Mouse (Mus musculus): ENCODE data around the gene Pdcd5. TPM values are rescaled to one million over a fixed set of nuclear protein-coding genes. Genes with fewer than 3 reads are reported as not detected.

Gene Pdcd5
- total RNA-seq (2022), result 10 to 100 TPM; 50.1 to 63.9 (median 55.4) TPM

DNA sequence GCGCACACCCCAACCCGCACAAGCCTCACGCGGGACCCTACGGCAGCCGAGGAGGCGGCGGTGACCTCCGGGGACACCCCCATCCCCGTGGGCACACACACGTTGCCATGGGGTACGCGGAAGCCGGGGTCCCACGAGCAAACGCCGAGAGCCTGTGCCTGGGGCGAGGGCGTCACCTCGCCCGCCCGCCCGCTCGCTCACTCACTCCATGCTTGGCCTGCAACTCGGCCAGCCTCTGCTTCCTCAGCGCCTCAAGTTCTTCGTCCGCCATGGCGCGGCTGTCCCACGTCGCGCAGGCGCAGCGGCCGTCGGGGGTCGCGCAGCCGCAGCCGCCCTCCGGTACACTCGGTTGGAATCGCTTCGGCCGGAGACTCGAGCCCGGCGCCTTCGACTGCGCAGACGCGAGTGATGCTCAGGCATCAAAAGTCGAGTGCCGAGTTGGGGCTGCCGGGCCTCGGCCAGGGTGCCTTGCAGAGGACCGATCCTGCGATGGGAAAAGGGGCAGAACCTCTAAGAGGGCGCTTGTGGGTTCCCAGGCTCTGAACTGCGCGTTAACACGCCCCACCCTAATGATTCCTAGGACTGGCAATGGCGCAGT is at the start of gene Pdcd5:
Gene Pdcd5, minus strand, starts transcription at position 421 of the 598 bp plus-strand sequence.
- DNase-seq (ENCODE audit: low spot score in 2 of 2), result peak; percentile 95 to 98

DNA sequence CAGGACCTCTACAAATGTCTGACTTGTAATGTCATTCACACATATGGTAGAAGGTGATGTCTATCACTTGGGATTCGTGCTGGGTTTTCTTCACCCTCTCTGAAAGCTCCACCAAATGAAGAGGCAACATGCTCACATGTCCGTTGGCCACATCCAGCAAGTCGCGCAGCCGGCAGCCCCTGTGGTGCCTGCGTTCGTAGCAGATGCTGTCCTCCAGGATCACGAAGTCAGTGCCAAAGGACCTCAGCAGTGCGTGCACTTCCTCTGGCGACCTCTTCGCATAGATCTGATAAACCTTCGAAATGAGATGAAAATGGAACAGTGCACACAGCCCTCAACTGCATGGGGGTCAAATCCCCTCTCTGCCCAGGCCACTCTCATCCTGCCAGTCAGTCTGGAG is 45.3 kb upstream of the Pdcd5 start:
- DNase-seq (ENCODE audit: low spot score in 2 of 2), result no peak

DNA sequence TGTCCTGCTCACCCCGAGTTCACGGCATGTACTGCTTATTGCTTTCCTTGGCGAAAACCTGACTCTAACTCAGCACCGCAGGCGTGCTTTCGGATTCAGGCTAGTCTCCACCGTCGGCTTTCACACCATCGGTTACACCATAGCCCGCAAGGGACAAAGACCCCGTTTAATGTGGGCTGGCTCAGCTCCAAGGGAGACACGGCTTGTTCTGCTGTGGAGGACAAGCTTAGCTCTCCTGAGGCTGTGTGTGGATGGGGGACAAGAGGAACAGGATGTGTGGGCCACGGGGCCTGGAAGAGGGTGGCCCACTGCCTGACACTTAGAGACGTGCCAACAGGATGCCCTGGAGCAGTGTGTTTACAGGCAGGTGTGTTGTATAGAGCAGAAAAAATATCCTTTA is 44.8 kb upstream of the Pdcd5 start:
- DNase-seq (ENCODE audit: low spot score in 2 of 2), result no peak

GRCm38 (mm10) chr7:35688781-35689349 is 41.5 kb upstream of the Pdcd5 start:
- no peak for DNase-seq (ENCODE audit: low spot score in 2 of 2)

- no peak for DNase-seq (ENCODE audit: low spot score in 2 of 2)
Measured at GRCm38 (mm10) chr7:35688276-35688675, 41.0 kb upstream of the Pdcd5 start.

GRCm38 (mm10) chr7:35687229-35687628 is 39.9 kb upstream of the Pdcd5 start:
- DNase-seq (ENCODE audit: low spot score in 2 of 2), result no peak

- peak in 1 of 2 experiments; percentile 52 for DNase-seq (ENCODE audit: low spot score in 2 of 2)
Measured at GRCm38 (mm10) chr7:35686756-35687155, 39.4 kb upstream of the Pdcd5 start.

DNA sequence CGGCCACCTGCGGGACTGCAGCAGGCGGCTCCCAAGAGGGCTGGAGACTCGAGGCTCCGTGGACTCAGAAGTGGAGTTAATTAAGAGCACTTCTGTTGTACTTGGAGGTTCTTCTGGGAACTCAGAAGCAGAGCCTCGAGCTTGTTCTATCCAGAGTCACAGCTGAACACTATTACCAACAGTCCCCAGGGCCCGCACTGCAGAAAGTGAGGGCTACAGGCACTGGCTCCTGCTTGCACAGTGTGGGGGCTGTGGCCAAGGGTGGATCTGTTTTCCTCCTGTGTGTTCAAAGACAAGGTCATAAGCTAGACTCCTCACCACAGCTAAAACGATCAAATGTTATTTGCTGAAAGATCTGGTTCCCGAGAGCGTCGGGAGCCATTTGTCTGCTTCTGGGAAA is 38.9 kb upstream of the Pdcd5 start:
- no peak for DNase-seq (ENCODE audit: low spot score in 2 of 2)

GRCm38 (mm10) chr7:35683409-35684122 is 36.2 kb upstream of the Pdcd5 start:
- no peak for DNase-seq (ENCODE audit: low spot score in 2 of 2)

DNA sequence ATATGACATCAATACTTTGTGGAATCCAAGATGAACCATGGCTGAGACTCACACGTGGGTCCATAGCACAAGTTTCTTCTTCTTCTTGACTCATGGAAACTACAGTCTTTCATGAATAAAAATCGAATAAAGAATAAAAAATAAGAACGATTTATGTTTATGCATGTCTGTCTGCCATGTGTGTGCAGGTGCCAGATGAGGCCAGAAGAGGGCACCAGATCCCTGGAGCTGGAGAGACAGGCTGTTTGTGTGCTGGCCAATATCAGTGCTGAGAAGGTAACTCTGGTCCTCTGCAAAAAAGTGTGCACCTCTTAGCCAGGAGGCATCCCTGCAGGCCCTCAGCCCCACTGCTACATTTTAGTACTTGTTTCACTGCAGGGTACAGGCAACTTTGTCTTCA is 34.2 kb upstream of the Pdcd5 start:
- DNase-seq (ENCODE audit: low spot score in 2 of 2), result no peak

GRCm38 (mm10) chr7:35678976-35679375 is 31.7 kb upstream of the Pdcd5 start:
- DNase-seq (ENCODE audit: low spot score in 2 of 2), result no peak

DNA sequence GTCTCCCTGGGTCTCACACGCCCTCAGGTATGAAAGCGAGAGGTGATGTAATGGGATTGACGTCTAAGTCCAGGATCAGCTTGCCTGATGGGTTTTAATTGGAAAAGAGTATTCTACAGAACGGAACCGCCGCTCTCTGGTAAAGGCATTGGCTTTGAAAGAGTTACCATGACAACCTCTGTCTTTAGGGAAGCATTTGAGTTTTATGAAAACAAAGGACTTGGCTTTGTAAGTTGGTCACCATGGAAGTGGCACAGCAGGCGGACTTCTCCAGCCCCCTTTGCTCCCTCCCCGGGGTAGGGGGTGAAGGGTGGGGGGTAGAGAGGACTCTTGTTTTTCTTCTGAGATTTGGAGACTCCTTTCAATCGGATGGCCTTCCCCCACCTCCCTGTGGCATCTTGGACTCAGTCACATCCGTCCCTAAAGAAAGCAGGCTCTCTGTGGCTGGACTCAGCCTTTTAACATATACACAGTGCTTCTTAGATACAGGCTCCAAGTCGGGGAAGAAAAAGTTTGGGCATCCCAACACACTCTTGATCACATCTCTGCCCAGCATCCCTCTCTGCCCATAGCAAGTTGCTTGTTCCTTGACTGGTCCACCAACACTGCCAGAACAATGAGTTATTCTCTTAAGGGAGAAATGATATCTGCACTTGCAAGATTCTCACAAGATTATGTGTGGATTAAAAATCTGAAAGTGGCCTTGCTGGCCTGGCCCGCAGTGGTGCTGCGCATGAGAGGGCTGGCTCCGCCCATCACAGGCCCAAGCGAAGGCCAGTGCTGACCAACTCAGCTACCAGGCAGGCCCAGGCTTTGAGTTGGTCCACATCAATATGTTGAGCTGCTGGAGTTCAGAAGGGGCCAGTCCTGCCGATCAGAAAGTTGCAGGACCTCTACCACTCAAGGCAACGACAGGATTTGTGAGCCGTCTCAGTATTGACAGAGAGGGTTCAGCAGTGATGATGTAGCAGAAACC is 21.0 kb upstream of the Pdcd5 start:
- no peak for DNase-seq (ENCODE audit: low spot score in 2 of 2)

DNA sequence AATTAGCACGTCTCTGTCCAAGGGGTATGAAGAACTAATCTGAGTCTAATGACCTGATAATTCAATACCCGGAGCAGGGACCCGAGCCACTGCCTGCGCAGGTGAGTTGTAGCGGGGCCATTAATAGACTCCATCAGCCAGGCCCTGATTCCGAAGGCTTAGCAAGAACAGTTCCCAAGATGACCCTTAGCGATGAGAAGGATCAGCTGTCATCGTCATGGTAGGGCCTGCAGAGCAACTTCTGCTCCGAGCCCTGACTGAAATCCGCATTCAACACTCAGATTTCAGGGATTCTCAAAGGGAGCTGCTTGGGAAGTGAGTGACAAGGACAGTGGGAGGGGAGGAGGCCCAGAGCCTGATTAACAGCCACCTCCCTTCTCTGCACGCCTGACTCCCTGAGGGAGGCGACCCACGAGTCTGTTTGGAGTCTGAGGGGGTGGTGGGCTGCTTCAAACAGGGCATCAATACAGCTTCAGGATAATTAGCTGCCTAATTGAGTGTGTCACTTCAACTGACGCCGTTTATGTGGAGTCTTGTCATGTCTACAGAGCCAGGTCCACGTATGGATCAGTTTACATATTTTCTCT is 16.6 kb upstream of the Pdcd5 start:
- DNase-seq (ENCODE audit: low spot score in 2 of 2), result no peak

GRCm38 (mm10) chr7:35659173-35659572 is 11.9 kb upstream of the Pdcd5 start:
- no peak for DNase-seq (ENCODE audit: low spot score in 2 of 2)

DNA sequence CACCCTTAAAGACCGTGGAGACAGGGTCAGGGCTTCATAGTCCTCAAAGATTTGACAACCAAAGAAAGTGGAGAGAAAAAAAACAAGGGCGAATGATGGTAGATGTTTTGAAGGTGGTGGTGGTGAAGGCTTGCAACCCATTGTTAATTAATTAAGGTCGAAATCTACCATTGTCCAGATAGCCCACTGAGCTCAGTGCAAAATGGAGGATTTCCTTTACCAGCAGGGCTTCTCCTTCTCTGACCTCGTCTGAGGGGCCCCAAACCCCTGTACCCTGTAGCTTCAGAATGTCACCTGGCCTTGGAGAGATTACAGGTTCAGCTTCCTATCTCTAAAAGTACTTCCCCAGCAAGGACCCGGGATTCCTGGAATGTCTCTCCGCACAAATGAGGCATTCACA is 10.5 kb upstream of the Pdcd5 start:
- no peak for DNase-seq (ENCODE audit: low spot score in 2 of 2)

GRCm38 (mm10) chr7:35651583-35652270 is 4.4 kb upstream of the Pdcd5 start:
- DNase-seq (ENCODE audit: low spot score in 2 of 2), result no peak

GRCm38 (mm10) chr7:35650716-35651410 is 3.5 kb upstream of the Pdcd5 start:
- no peak for DNase-seq (ENCODE audit: low spot score in 2 of 2)

DNA sequence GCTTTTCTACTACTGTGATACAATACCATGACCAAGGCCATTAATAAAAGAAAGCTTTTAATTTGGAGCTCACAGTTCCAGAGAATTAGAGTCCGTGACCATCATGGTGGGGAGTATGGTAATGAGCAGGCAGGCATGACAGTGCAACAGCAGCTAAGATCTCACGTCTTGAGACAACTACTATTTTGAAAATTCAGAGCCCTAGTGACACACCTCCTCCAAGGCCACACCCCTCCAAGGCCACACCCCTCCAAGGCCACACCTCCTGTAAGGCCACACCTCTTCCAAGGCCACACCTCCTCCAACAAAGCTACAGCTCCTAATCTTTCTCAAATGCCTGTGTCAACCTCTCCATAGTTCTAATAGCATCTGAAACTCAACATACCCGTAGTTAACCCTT is 1.8 kb upstream of the Pdcd5 start:
- DNase-seq (ENCODE audit: low spot score in 2 of 2), result no peak

- no peak for DNase-seq (ENCODE audit: low spot score in 2 of 2)
Measured at GRCm38 (mm10) chr7:35648239-35649069, 1.1 kb upstream of the Pdcd5 start.
